Mouse (Mus musculus) bone marrow, adult 2 months (tissue): ENCODE data around the gene Mrpl51.

Experiments used
- CTCF ChIP-seq: fragments of 200-500 bp; IDR thresholded peaks from 2 replicates; pipeline ENCODE4 v1.5.1; 2011; ENCODE audit warnings: low read length, control low read depth; ENCODE audit not compliant: control insufficient read depth, insufficient read depth
- POLR2A ChIP-seq: fragments of 200-500 bp; IDR thresholded peaks from 2 replicates; pipeline ENCODE4 v1.6.1; 2011; ENCODE audit warnings: low read depth, mild to moderate bottlenecking, control low read depth, low read length, borderline replicate concordance; ENCODE audit not compliant: control insufficient read depth

DNA sequence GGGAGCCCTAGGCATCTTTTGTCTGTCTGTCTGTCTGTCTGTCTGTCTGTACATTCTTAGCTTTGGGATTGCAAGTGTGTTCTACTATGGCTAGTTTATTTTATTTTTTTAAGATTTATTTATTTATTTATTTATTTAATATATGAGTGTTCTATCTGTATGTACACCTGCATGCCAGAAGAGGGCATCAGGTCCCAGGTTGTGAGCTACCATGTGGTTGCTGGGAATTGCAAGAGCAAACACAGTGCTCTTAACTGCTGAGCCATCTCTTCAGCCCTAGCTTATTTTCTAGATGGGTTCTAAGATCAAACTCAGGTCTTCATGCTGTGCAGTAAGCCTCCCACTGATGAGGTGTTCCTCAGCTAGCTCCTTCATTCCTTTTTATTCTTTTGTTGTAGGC is 37.1 kb upstream of the Mrpl51 start:
- TF ChIP-seq CTCF (peak; percentile 41), POLR2A (no peak)
